Mouse (Mus musculus) cerebellum, adult 2 months (tissue): Measurements from ENCODE around the gene Ppp4r1. TPM values are rescaled to one million over a fixed set of nuclear protein-coding genes. Genes with fewer than 3 reads are reported as not detected.

ENCODE experiments used
- DNase-seq, 2 experiments: peaks; one replicate each; pipeline ENCODE4 v3.0.0; 2021
- H3K27ac ChIP-seq: fragments of 200-500 bp; 2 replicates; pipeline ENCODE4 v1.5.1; 2012; ENCODE audit warnings: low read length, control low read depth, inconsistent platforms; ENCODE audit not compliant: insufficient read depth
- H3K27me3 ChIP-seq: fragments of 200-500 bp; 2 replicates; pipeline ENCODE4 v1.6.1; 2012; ENCODE audit warnings: inconsistent platforms, mild to moderate bottlenecking, low read length, moderate library complexity; ENCODE audit not compliant: control insufficient read depth, insufficient read depth
- H3K4me1 ChIP-seq: fragments of 200-500 bp; 2 replicates; pipeline ENCODE4 v1.6.1; 2011; ENCODE audit warnings: low read length; ENCODE audit not compliant: control insufficient read depth, insufficient read depth
- H3K4me3 ChIP-seq: fragments of 200-500 bp; replicated peaks from 2 replicates; pipeline ENCODE3; 2011; ENCODE audit warnings: mild to moderate bottlenecking, low read depth, low read length, control low read depth; ENCODE audit not compliant: insufficient read depth
- CTCF ChIP-seq: fragments of 200-500 bp; IDR thresholded peaks from 2 replicates; pipeline ENCODE4 v1.5.1; 2011; ENCODE audit warnings: low read depth, mild to moderate bottlenecking, control low read depth, low read length, moderate library complexity, borderline replicate concordance; ENCODE audit not compliant: insufficient read depth
- POLR2A ChIP-seq: fragments of 200-500 bp; IDR thresholded peaks from 2 replicates; pipeline ENCODE4 v1.6.1; 2011; ENCODE audit warnings: low read length, control low read depth, borderline replicate concordance; ENCODE audit not compliant: insufficient read depth
- WGBS: fragments of 180-500 bp; shearing (Covaris S2); methylation state at CpG from one replicate; pipeline ENCODE4 v1.1.7; 2018; 5-methylcytosine and 5-hydroxymethylcytosine counted together
- polyA plus RNA-seq: library from polyadenylated mRNA; depleted of rRNA; stranded (reverse); fragments of >200 nt; gene quantifications from 2 replicates; pipeline ENCODE4 v1.2.3, GENCODE M21; 2012

Ppp4r1 gene
- polyA plus RNA-seq, 1 experiment = 72.9 TPM

GRCm38 (mm10) chr17:65776228-65776627 is 6.1 kb upstream of the Ppp4r1 start:
- H3K27me3 ChIP-seq = no peaks in the 10 kb centered on the region
- H3K27ac ChIP-seq = no peak overlapping the region
- H3K4me1 ChIP-seq = no peaks in the 10 kb centered on the region; the same call in 1 of the 2 replicates
- DNase-seq = no peak
- WGBS = 87% methylated on average over 1 of the region's 1 CpGs
- no peak overlapping the region for H3K4me3 ChIP-seq
- no peak for TF ChIP-seq CTCF
- no peak for TF ChIP-seq POLR2A

GRCm38 (mm10) chr17:65777461-65777860 is 4.9 kb upstream of the Ppp4r1 start:
- TF ChIP-seq POLR2A (no peak), CTCF (no peak)
- Histone ChIP-seq H3K4me3 (no peak overlapping the region), H3K27ac (no peak overlapping the region), H3K27me3 (no peaks in the 10 kb centered on the region), H3K4me1 (peaks cover 4% of the 10 kb centered on the region; the same call in 1 of the 2 replicates)
- no peak for DNase-seq
- WGBS = 86% methylated on average over 4 of the region's 4 CpGs

GRCm38 (mm10) chr17:65780970-65781369 is 1.4 kb upstream of the Ppp4r1 start:
- Histone ChIP-seq H3K4me3 (no peak overlapping the region), H3K27ac (no peak overlapping the region), H3K27me3 (no peaks in the 10 kb centered on the region), H3K4me1 (peaks cover 8% of the 10 kb centered on the region; the same call in 1 of the 2 replicates)
- WGBS = 93% methylated on average over 2 of the region's 2 CpGs
- TF ChIP-seq CTCF (no peak), POLR2A (no peak)
- DNase-seq = no peak

GRCm38 (mm10) chr17:65783182-65784161 is 1.1 kb downstream of the Ppp4r1 start:
- H3K27ac ChIP-seq = peak overlapping the region; percentile 94
- H3K4me1 ChIP-seq = peaks cover 8% of the 10 kb centered on the region; the same call in 1 of the 2 replicates
- peak overlapping the region; percentile 84 for H3K4me3 ChIP-seq
- under 1% methylated on average over 88 of the region's 135 CpGs for WGBS
- TF ChIP-seq POLR2A (0 out of 2 replicates have a peak, but pooled peaks have one; percentile 6), CTCF (no peak)
- peak; percentile 74 to 84 for DNase-seq
- H3K27me3 ChIP-seq = no peaks in the 10 kb centered on the region

- WGBS = 62% methylated on average over 8 of the region's 8 CpGs
- H3K27me3 ChIP-seq = no peaks in the 10 kb centered on the region
- TF ChIP-seq CTCF (no peak), POLR2A (no peak)
- no peak for DNase-seq
- H3K27ac ChIP-seq = no peak overlapping the region
- peak overlapping the region; percentile 46 for H3K4me3 ChIP-seq
- peaks cover 8% of the 10 kb centered on the region; the same call in 1 of the 2 replicates for H3K4me1 ChIP-seq
These were observed 2.3 kb downstream of the Ppp4r1 start for GRCm38 (mm10) chr17:65784610-65785140.

- DNase-seq = no peak
- Histone ChIP-seq H3K27ac (no peak overlapping the region), H3K4me1 (peaks cover 8% of the 10 kb centered on the region; the same call in 1 of the 2 replicates), H3K27me3 (no peaks in the 10 kb centered on the region), H3K4me3 (no peak overlapping the region)
- TF ChIP-seq CTCF (no peak), POLR2A (no peak)
These were observed 3.3 kb downstream of the Ppp4r1 start for GRCm38 (mm10) chr17:65785707-65786106.

GRCm38 (mm10) chr17:65786225-65786624 is 3.9 kb downstream of the Ppp4r1 start:
- TF ChIP-seq CTCF = peak; percentile 34; the same call in 1 of the 2 replicates
- TF ChIP-seq POLR2A = no peak
- Histone ChIP-seq H3K27me3 (no peaks in the 10 kb centered on the region), H3K4me1 (peaks cover 8% of the 10 kb centered on the region; the same call in 1 of the 2 replicates), H3K4me3 (no peak overlapping the region), H3K27ac (no peak overlapping the region)
- 64% methylated on average over 7 of the region's 7 CpGs for WGBS
- peak in 1 of 2 experiments; percentile 26 for DNase-seq
